Mouse (Mus musculus): ENCODE measurements around the gene Zswim7. TPM values are rescaled to one million over a fixed set of nuclear protein-coding genes. Genes with fewer than 3 reads are reported as not detected.
A peak's percentile ranks its signal among the peaks of the same experiment; 100 is the strongest.

Zswim7 gene
- total and polyA plus RNA-seq, 3 experiments: 17.1 to 22.7 (median 17.6) TPM

DNA sequence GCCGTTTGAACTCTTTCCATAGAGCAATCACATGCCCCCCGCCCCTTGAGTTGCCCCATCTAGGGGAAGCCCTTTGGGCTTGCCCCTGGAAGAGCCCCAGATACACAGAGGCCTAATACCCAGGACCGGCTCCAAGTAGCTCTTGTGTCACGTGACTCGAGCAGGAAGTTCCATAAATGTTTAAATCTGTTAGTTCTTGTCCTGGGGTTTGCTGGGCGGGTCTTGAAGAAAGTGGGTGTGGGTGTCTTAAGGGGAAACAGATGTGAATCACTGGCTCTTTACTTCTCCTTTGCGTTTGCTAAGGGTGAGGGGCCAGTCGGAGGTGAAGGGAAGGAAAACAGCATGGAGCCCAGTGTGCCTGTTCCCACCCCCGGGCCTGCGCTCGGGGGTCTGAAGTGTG is 30.1 kb downstream of the Zswim7 start:
- no peaks in the 10 kb centered on the region for H3K36me3 ChIP-seq (ENCODE audit: control insufficient read depth, insufficient read depth, low read length)
- H3K4me1 ChIP-seq (ENCODE audit: control insufficient read depth, insufficient read depth, low read length): no peaks in the 10 kb centered on the region; the same call in 1 of the 2 replicates
- no peak overlapping the region for H3K27ac ChIP-seq
- no peaks in the 10 kb centered on the region for H3K79me2 ChIP-seq (replicated peaks; ENCODE audit: control insufficient read depth, insufficient read depth, low read length)
- intact Hi-C loops (cut with DNase I): no loop called here
- WGBS: 49% methylated on average over 11 of the region's 11 CpGs
- H3K27me3 ChIP-seq (ENCODE audit: control insufficient read depth, insufficient read depth, low read length): peaks cover 3% of the 10 kb centered on the region; the same call in 1 of the 2 replicates
- no peak overlapping the region for H3K4me3 ChIP-seq
- TF ChIP-seq EP300 (IDR thresholded peaks at IDR 0.05; ENCODE audit: insufficient read depth, low read depth, low read length) (no peak), CTCF (IDR thresholded peaks at IDR 0.05) (no peak), POLR2A (IDR thresholded peaks at IDR 0.05; ENCODE audit: insufficient read depth, low read depth, low read length) (no peak)
- DNase-seq: peak in 1 of 2 experiments; percentile 42
- H3K9ac ChIP-seq (ENCODE audit: low read depth, low read length): no peak overlapping the region

DNA sequence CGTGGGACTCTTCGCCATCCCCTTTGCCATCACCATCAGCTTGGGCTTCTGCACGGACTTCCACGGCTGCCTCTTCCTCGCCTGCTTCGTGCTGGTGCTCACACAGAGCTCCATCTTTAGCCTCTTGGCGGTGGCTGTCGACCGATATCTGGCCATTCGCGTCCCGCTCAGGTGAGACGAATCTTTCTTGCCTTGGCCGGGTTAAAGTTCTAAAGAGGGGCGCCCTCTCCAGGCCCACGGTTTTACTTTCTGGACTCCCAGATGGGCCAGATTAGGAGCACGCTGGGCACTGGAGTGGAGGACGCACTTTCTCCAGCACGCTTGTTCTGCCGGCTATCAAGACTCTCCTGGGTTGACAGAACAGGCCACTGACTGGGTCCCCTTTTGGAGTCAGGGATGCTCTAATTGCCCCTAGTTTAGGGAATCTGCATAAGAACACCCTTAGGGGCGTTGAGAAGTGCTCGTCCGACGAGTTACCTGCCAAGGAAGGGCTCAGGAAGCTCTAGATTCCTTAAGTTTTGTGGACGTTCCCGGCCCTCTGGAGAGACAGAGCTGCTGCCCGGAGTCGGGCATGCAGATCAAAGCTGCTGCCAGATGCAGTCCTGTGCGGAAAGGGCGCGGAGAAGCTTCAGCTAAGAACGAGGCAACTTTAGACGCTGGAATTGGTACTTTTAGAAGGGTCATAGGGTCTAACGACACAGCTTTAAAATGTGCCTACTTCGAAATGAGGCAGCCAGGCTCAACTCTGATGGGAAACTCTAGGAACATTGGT is 31.7 kb downstream of the Zswim7 start:
- no peaks in the 10 kb centered on the region; the same call in 1 of the 2 replicates for H3K4me1 ChIP-seq (ENCODE audit: control insufficient read depth, insufficient read depth, low read length)
- DNase-seq: peak; percentile 43 to 52
- TF ChIP-seq EP300 (IDR thresholded peaks at IDR 0.05; ENCODE audit: insufficient read depth, low read depth, low read length): no peak
- TF ChIP-seq CTCF (IDR thresholded peaks at IDR 0.05): peak; percentile 29; the same call in 1 of the 2 replicates
- H3K79me2 ChIP-seq (replicated peaks; ENCODE audit: control insufficient read depth, insufficient read depth, low read length): no peaks in the 10 kb centered on the region
- 4% methylated on average over 35 of the region's 35 CpGs for WGBS
- peaks cover 3% of the 10 kb centered on the region; the same call in 1 of the 2 replicates for H3K27me3 ChIP-seq (ENCODE audit: control insufficient read depth, insufficient read depth, low read length)
- H3K27ac ChIP-seq: peak overlapping the region; percentile 38
- intact Hi-C loops (cut with DNase I): loop anchor here (5.0 kb wide), 1 partner anchor 77 kb away; no protein-coding TSS in a partner anchor
- H3K4me3 ChIP-seq: peak overlapping the region; percentile 58
- no peaks in the 10 kb centered on the region for H3K36me3 ChIP-seq (ENCODE audit: control insufficient read depth, insufficient read depth, low read length)
- H3K9ac ChIP-seq (ENCODE audit: low read depth, low read length): peak overlapping the region; percentile 73

- Histone ChIP-seq H3K27ac (peak within 1 kb of the TSS; percentile 40), H3K79me2 (replicated peaks; ENCODE audit: control insufficient read depth, insufficient read depth, low read length) (no peaks in the 10 kb centered on the region), H3K4me1 (ENCODE audit: control insufficient read depth, insufficient read depth, low read length) (no peaks in the 10 kb centered on the region; the same call in 1 of the 2 replicates), H3K4me3 (peak within 1 kb of the TSS; percentile 58), H3K36me3 (ENCODE audit: control insufficient read depth, insufficient read depth, low read length) (no peaks in the 10 kb centered on the region), H3K27me3 (ENCODE audit: control insufficient read depth, insufficient read depth, low read length) (peaks cover 3% of the 10 kb centered on the region; the same call in 1 of the 2 replicates), H3K9ac (ENCODE audit: low read depth, low read length) (peak within 1 kb of the TSS; percentile 73)
- under 1% methylated on average over 66 of the region's 69 CpGs for whole genome bisulfite sequencing
- DNase-seq: peak; percentile 74 to 78
- no peak for TF ChIP-seq EP300 (IDR thresholded peaks at IDR 0.05; ENCODE audit: insufficient read depth, low read depth, low read length)
- no peak for TF ChIP-seq CTCF (IDR thresholded peaks at IDR 0.05)
- 0 out of 2 replicates have a peak, but pooled peaks have one; percentile 22 for TF ChIP-seq POLR2A (IDR thresholded peaks at IDR 0.05; ENCODE audit: insufficient read depth, low read depth, low read length)
- intact Hi-C loops (cut with DNase I): loop anchor here (5.0 kb wide), 1 partner anchor 76 kb away; no protein-coding TSS in a partner anchor
Measured at GRCm38 (mm10) chr11:62248401-62249244, 32.6 kb downstream of the Zswim7 start, which contains the start of gene Adora2b. Adora2b (plus strand) TSS chr11:62248984.

GRCm38 (mm10) chr11:62247759-62248400 is 33.3 kb downstream of the Zswim7 start:
- Histone ChIP-seq H3K79me2 (replicated peaks; ENCODE audit: control insufficient read depth, insufficient read depth, low read length) (no peaks in the 10 kb centered on the region), H3K27ac (no peak overlapping the region; the same call in 1 of the 2 replicates), H3K27me3 (ENCODE audit: control insufficient read depth, insufficient read depth, low read length) (peaks cover 3% of the 10 kb centered on the region; the same call in 1 of the 2 replicates), H3K4me1 (ENCODE audit: control insufficient read depth, insufficient read depth, low read length) (no peaks in the 10 kb centered on the region; the same call in 1 of the 2 replicates), H3K9ac (ENCODE audit: low read depth, low read length) (peak overlapping the region; percentile 45; the same call in 1 of the 2 replicates), H3K36me3 (ENCODE audit: control insufficient read depth, insufficient read depth, low read length) (no peaks in the 10 kb centered on the region), H3K4me3 (peak overlapping the region; percentile 58)
- 31% methylated on average over 18 of the region's 18 CpGs for WGBS
- no peak for DNase-seq
- TF ChIP-seq EP300 (IDR thresholded peaks at IDR 0.05; ENCODE audit: insufficient read depth, low read depth, low read length) (no peak), POLR2A (IDR thresholded peaks at IDR 0.05; ENCODE audit: insufficient read depth, low read depth, low read length) (no peak), CTCF (IDR thresholded peaks at IDR 0.05) (no peak)
- intact Hi-C loops (cut with DNase I): loop anchor here (5.0 kb wide), 1 partner anchor 76 kb away; no protein-coding TSS in a partner anchor

DNA sequence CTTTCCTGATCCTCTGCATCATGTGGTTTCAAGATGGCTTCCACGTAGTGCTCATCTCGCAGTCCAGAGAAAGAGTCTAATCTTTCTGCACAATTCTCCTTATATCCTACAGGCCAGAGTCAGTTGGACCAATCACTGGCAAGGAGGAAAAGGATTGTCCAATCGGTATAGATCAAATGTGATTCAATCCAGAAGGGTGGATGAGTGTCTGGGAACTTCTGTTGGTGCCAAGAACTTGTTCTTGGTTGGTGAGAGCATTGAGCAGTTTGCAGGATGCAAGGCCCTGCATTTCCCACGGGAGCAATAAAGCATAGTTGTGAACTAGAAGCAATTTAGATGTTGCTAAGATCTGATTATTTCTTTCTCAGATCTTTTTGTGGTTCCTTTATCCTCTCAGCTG is 36.7 kb downstream of the Zswim7 start:
- DNase-seq: no peak
- TF ChIP-seq EP300 (IDR thresholded peaks at IDR 0.05; ENCODE audit: insufficient read depth, low read depth, low read length) (no peak), POLR2A (IDR thresholded peaks at IDR 0.05; ENCODE audit: insufficient read depth, low read depth, low read length) (no peak), CTCF (IDR thresholded peaks at IDR 0.05) (no peak)
- Histone ChIP-seq H3K9ac (ENCODE audit: low read depth, low read length) (no peak overlapping the region), H3K27ac (no peak overlapping the region), H3K79me2 (replicated peaks; ENCODE audit: control insufficient read depth, insufficient read depth, low read length) (no peaks in the 10 kb centered on the region), H3K27me3 (ENCODE audit: control insufficient read depth, insufficient read depth, low read length) (peaks cover 3% of the 10 kb centered on the region; the same call in 1 of the 2 replicates), H3K36me3 (ENCODE audit: control insufficient read depth, insufficient read depth, low read length) (no peaks in the 10 kb centered on the region), H3K4me3 (no peak overlapping the region), H3K4me1 (ENCODE audit: control insufficient read depth, insufficient read depth, low read length) (no peaks in the 10 kb centered on the region; the same call in 1 of the 2 replicates)
- WGBS: 83% methylated on average over 4 of the region's 4 CpGs
- intact Hi-C loops (cut with DNase I): no loop called here

All from heart, adult 2 months (tissue).